Mouse (Mus musculus): ENCODE data around the gene Zfyve1.
A peak's percentile ranks its signal among the peaks of the same experiment; 100 is the strongest.
"Not testable (repeated sequence)": the region's sequence is repeated elsewhere in the genome, so short reads cannot be mapped to it uniquely, and the experiment has no call there.

The Zfyve1 gene

GRCm38 (mm10) chr12:83597025-83597501, at the start of gene Zfyve1:
Gene Zfyve1 (minus strand): TSS chr12:83597222.
- peak; percentile 98 for DNase-seq

- DNase-seq = no peak
Observed at GRCm38 (mm10) chr12:83643116-83643515, 46.1 kb upstream of the Zfyve1 start.

- no peak for DNase-seq
Observed at GRCm38 (mm10) chr12:83641233-83641632, 44.2 kb upstream of the Zfyve1 start.

- DNase-seq = peak; percentile 16
Observed at GRCm38 (mm10) chr12:83633807-83634206, 36.8 kb upstream of the Zfyve1 start.

- DNase-seq = peak; percentile 58
Observed at GRCm38 (mm10) chr12:83632680-83633025, 35.6 kb upstream of the Zfyve1 start.

GRCm38 (mm10) chr12:83631743-83632679, 35.0 kb upstream of the Zfyve1 start:
- DNase-seq = peak; percentile 99

- not testable (repeated sequence) for DNase-seq
Observed at GRCm38 (mm10) chr12:83630936-83631335, 33.9 kb upstream of the Zfyve1 start, which contains the start of gene Rbm25. Gene Rbm25 (plus strand): TSS chr12:83631236.

- DNase-seq = no peak
Observed at GRCm38 (mm10) chr12:83624321-83624720, 27.3 kb upstream of the Zfyve1 start.

- DNase-seq = peak; percentile 77
Observed at GRCm38 (mm10) chr12:83622031-83622755, 25.2 kb upstream of the Zfyve1 start.

- not testable (repeated sequence) for DNase-seq
Observed at GRCm38 (mm10) chr12:83620694-83621093, 23.7 kb upstream of the Zfyve1 start.

GRCm38 (mm10) chr12:83618981-83619380, 22.0 kb upstream of the Zfyve1 start:
- DNase-seq = peak; percentile 37

GRCm38 (mm10) chr12:83617261-83617660, 20.2 kb upstream of the Zfyve1 start:
- no peak for DNase-seq

- not testable (repeated sequence) for DNase-seq
Observed at GRCm38 (mm10) chr12:83606411-83606810, 9.4 kb upstream of the Zfyve1 start.

- DNase-seq = no peak
Observed at GRCm38 (mm10) chr12:83602285-83602684, 5.3 kb upstream of the Zfyve1 start.

- no peak for DNase-seq
Observed at GRCm38 (mm10) chr12:83597881-83598280, 859 bp upstream of the Zfyve1 start.

- DNase-seq = peak; percentile 36
Observed at GRCm38 (mm10) chr12:83596191-83596954, 649 bp downstream of the Zfyve1 start.

- no peak for DNase-seq
Observed at GRCm38 (mm10) chr12:83594454-83595040, 2.5 kb downstream of the Zfyve1 start.

GRCm38 (mm10) chr12:83591754-83592501, 5.1 kb downstream of the Zfyve1 start:
- no peak for DNase-seq

- DNase-seq = peak; percentile 37
Observed at GRCm38 (mm10) chr12:83586628-83587027, 10.4 kb downstream of the Zfyve1 start.

GRCm38 (mm10) chr12:83582747-83583146, 14.3 kb downstream of the Zfyve1 start:
- no peak for DNase-seq

- DNase-seq = peak; percentile 66
Observed at GRCm38 (mm10) chr12:83582106-83582505, 14.9 kb downstream of the Zfyve1 start.

- DNase-seq = peak; percentile 75
Observed at GRCm38 (mm10) chr12:83580283-83580682, 16.7 kb downstream of the Zfyve1 start.

Measured in kidney, adult 9 months (tissue).